Mouse (Mus musculus) E14TG2a.4 (cell line): ENCODE results near the gene Prkn.

Source experiments
- CTCF ChIP-seq: conservative IDR thresholded peaks from 2 replicates; pipeline ENCODE4 v1.5.1; 2014; ENCODE audit warnings: low read length
- NANOG ChIP-seq: IDR thresholded peaks from 2 replicates; pipeline ENCODE4 v1.6.1; 2014; ENCODE audit warnings: borderline replicate concordance, low read length, mixed read lengths

DNA sequence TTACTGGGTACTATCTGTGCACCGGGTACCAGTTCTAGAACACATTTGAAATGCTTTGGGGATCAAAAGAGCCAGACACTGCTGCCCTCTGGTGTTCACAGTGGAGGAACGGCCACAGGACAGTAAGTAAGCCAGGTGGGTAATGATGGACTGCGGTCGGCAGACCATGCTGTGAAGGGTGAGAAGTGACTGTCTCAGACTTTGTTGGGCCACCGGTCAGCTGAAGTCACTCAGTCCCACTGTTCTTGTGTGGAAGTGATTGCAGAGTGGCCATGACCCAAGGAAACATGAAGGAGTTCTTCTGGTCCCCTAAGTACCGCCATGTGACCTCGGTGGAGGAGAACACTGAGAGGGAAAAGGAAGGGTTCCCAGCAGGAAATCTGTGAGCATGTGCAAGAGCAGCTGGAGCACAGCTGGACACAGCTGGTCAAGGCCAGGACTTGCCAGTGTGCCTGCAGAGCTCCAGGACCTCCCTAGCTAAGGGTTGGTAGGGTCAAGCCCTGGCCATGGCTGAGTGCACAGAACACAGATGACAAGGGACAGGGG lies 1135.0 kb downstream of the Prkn start:
- TF ChIP-seq CTCF: peak; percentile 55
- no peak for TF ChIP-seq NANOG
